Comparison of ENCODE assay signal across 22 mouse cellular contexts in genomic region chr9:95685660-95686440, GRCm38 (mm10). TPM values are rescaled to one million over a fixed set of nuclear protein-coding genes. Genes with fewer than 3 reads are reported as not detected.
DNase-seq lines count a peak whose midpoint lies in the region; ATAC-seq and TF ChIP-seq lines count a peak whose summit lies in the region.
"Had no signal": no experiment of that assay in that cellular context is flagged by ENCODE, and none has a peak within 500 bp of the region (broad histone marks: within the 10 kb centered on the region; RNA-seq: fewer than 3 reads in every experiment).

No protein-coding gene starts in this region.

- H3K4me2 ChIP-seq in forebrain, embryonic 13.5 days = no peak overlapping the region
- H3K4me2 ChIP-seq in limb, embryonic 14.5 days (replicated peaks; ENCODE audit: low read depth, low read length, severe bottlenecking) = no peak overlapping the region
- H3K4me2 ChIP-seq: limb, embryonic 15.5 days; stomach, embryonic 15.5 days had no signal

- H3K27ac ChIP-seq in forebrain, embryonic 13.5 days = no peak overlapping the region; the same call in 1 of the 2 replicates
- H3K27ac ChIP-seq in limb, embryonic 14.5 days (replicated peaks; ENCODE audit: low read depth, low read length) = no peak overlapping the region
- H3K27ac ChIP-seq: gastrocnemius, adult 2 months; heart, embryonic 10.5 days; hindbrain, postnatal 0 days; limb, embryonic 15.5 days; macrophage; stomach, embryonic 15.5 days had no signal

- no peaks in the 10 kb centered on the region for H3K27me3 ChIP-seq in forebrain, embryonic 13.5 days
- H3K27me3 ChIP-seq in limb, embryonic 14.5 days (ENCODE audit: control insufficient read depth, insufficient read depth, low read length) = no peaks in the 10 kb centered on the region
- H3K27me3 ChIP-seq: CH12.LX; limb, embryonic 15.5 days; stomach, embryonic 15.5 days had no signal

- DNase-seq in R1 (ENCODE audit: low read depth, low spot score) = peak; percentile 73
- peak; percentile 42 for DNase-seq in embryo, embryonic 10.5 days (ENCODE audit: low spot score)
- DNase-seq in limb, embryonic 14.5 days (ENCODE audit: low spot score) = no peak
- no peak for DNase-seq in c-Kit-positive CD71-positive TER-119-positive erythroid progenitor cells, embryonic 14.5 days (ENCODE audit: low spot score)
- DNase-seq in cerebellum, postnatal 10 days = no peak
- DNase-seq: cerebellum, adult 11 months; gastrocnemius, adult 2 months; heart, postnatal 14 days; kidney, adult 18-20 months; layer of hippocampus, postnatal 36 days; lung, adult 2 months; right cerebral cortex, adult 18-20 months; spleen, adult 18-20 months; thymus, postnatal 14 days had no signal

- H3K9me3 ChIP-seq in forebrain, embryonic 13.5 days (replicated peaks) = no peaks in the 10 kb centered on the region
- no peaks in the 10 kb centered on the region for H3K9me3 ChIP-seq in limb, embryonic 14.5 days (ENCODE audit: control insufficient read depth, low read length)
- H3K9me3 ChIP-seq: heart, embryonic 10.5 days; limb, embryonic 15.5 days; stomach, embryonic 15.5 days had no signal

- peak; percentile 66 for ATAC-seq in forebrain, embryonic 13.5 days
- peak; percentile 67 for ATAC-seq in limb, embryonic 14.5 days (ENCODE audit: low FRiP score, low read depth)
- no peak for ATAC-seq in activated CD4-positive, CD25-positive, alpha-beta regulatory T cell, adult 4 months
- ATAC-seq: hindbrain, postnatal 0 days had no signal

- H3K4me3 ChIP-seq in forebrain, embryonic 13.5 days = no peak overlapping the region
- H3K4me3 ChIP-seq in limb, embryonic 14.5 days (replicated peaks; ENCODE audit: low read length) = no peak overlapping the region
- H3K4me3 ChIP-seq: gastrocnemius, adult 2 months; heart, embryonic 10.5 days; limb, embryonic 15.5 days; stomach, embryonic 15.5 days had no signal

- no peaks in the 10 kb centered on the region for H3K4me1 ChIP-seq in forebrain, embryonic 13.5 days
- H3K4me1 ChIP-seq in limb, embryonic 14.5 days (ENCODE audit: control insufficient read depth, insufficient read depth, low read length) = peaks cover 13% of the 10 kb centered on the region; the same call in 1 of the 2 replicates
- H3K4me1 ChIP-seq: heart, embryonic 10.5 days; limb, embryonic 15.5 days; stomach, embryonic 15.5 days had no signal

- TF ChIP-seq POLR2A in limb, embryonic 14.5 days (IDR thresholded peaks at IDR 0.05; ENCODE audit: borderline replicate concordance, extremely low read depth, insufficient read depth, insufficient read length) = no peak

- H3K9ac ChIP-seq in forebrain, embryonic 13.5 days = no peak overlapping the region
- H3K9ac ChIP-seq in limb, embryonic 14.5 days (ENCODE audit: low read depth, low read length, severe bottlenecking) = no peak overlapping the region
- H3K9ac ChIP-seq: limb, embryonic 15.5 days; stomach, embryonic 15.5 days had no signal

- 21% methylated on average over 11 of the region's 11 CpGs for WGBS in forebrain, embryonic 13.5 days
- whole genome bisulfite sequencing in limb, embryonic 14.5 days = 39% methylated on average over 11 of the region's 11 CpGs

- no peaks in the 10 kb centered on the region for H3K36me3 ChIP-seq in forebrain, embryonic 13.5 days (ENCODE audit: poor library complexity, severe bottlenecking)
- no peaks in the 10 kb centered on the region for H3K36me3 ChIP-seq in limb, embryonic 14.5 days (ENCODE audit: control insufficient read depth, insufficient read depth, low read length)
- H3K36me3 ChIP-seq: heart, embryonic 10.5 days; limb, embryonic 15.5 days; stomach, embryonic 15.5 days had no signal

RNA-seq across cellular contexts. Expression of gene Pcolce2, which starts 48.4 kb away (rescaled TPM):
- polyA plus RNA-seq in forebrain, embryonic 13.5 days (2015; fragmentation: Nextera tagmentation; extraction: Ambion mirVana) = 1.4 and 2.8 TPM in 2 replicates
- 6.3 and 6.8 TPM in 2 replicates for polyA plus RNA-seq in limb, embryonic 14.5 days (2012; rRNA removed)
- polyA plus RNA-seq in limb, embryonic 14.5 days (2014; fragmentation: Nextera tagmentation; extraction: Ambion mirVana) = 17.7 and 18.6 TPM in 2 replicates
- under 1 TPM in 1 of 2 experiments, not detected in 1; 0.08 TPM for polyA plus RNA-seq in activated CD4-positive, CD25-positive, alpha-beta regulatory T cell, adult 4 months (2017; shearing (Covaris generic))

Comparison
In these comparisons a context has a peak if more than half of its experiments do, and no peak if none do; other contexts are left out.
1. DNase-seq: peak in R1 (single experiment) and embryo, embryonic 10.5 days (single experiment); none in limb, embryonic 14.5 days (single experiment), c-Kit-positive CD71-positive TER-119-positive erythroid progenitor cells, embryonic 14.5 days (single experiment) and cerebellum, postnatal 10 days (0 of 2).